Mouse (Mus musculus) hindbrain, embryonic 11.5 days (tissue): ENCODE data around the gene Rhou. TPM values are rescaled to one million over a fixed set of nuclear protein-coding genes. Genes with fewer than 3 reads are reported as not detected.
A peak's percentile ranks its signal among the peaks of the same experiment; 100 is the strongest.
"Not testable (repeated sequence)": the region's sequence is repeated elsewhere in the genome, so short reads cannot be mapped to it uniquely, and the experiment has no call there.

Source experiments
- ATAC-seq: fragments of 200-750 bp; cut with Nextera tagmentation; 2 replicates; pipeline ENCODE4 v1.8.0; 2017; ENCODE audit warnings: mild to moderate bottlenecking, moderate TSS enrichment, moderate library complexity; ENCODE audit not compliant: low FRiP score
- DNase-seq: peaks from one replicate; pipeline ENCODE4 v3.0.0-alpha.2; 2015; ENCODE audit warnings: low spot score
- H3K27ac ChIP-seq: fragments of 300-500 bp; sonication (generic); 2 replicates; pipeline ENCODE4 v1.5.1; 2014; ENCODE audit warnings: mild to moderate bottlenecking, low read depth, low read length
- H3K27me3 ChIP-seq: fragments of 300-500 bp; sonication (generic); 2 replicates; pipeline ENCODE4 v1.6.1; 2014; ENCODE audit warnings: mild to moderate bottlenecking, low read length, moderate library complexity, mixed read lengths; ENCODE audit not compliant: control insufficient read depth, insufficient read depth
- H3K36me3 ChIP-seq: fragments of 300-500 bp; sonication (generic); 2 replicates; pipeline ENCODE4 v1.6.1; 2014; ENCODE audit warnings: mild to moderate bottlenecking, low read length, moderate library complexity, mixed read lengths; ENCODE audit not compliant: control insufficient read depth, insufficient read depth
- H3K4me1 ChIP-seq: fragments of 300-500 bp; sonication (generic); replicated peaks from 2 replicates; pipeline ENCODE4 v1.6.1; 2014; ENCODE audit warnings: low read length, mixed read lengths; ENCODE audit not compliant: control insufficient read depth, insufficient read depth
- H3K4me2 ChIP-seq: fragments of 300-500 bp; sonication (generic); replicated peaks from 2 replicates; pipeline ENCODE4 v1.6.1; 2014; ENCODE audit warnings: mild to moderate bottlenecking, low read depth, low read length
- H3K4me3 ChIP-seq: fragments of 300-500 bp; sonication (generic); 2 replicates; pipeline ENCODE4 v1.5.1; 2014; ENCODE audit warnings: low read depth, low read length
- H3K9ac ChIP-seq: fragments of 300-500 bp; sonication (generic); 2 replicates; pipeline ENCODE4 v1.6.1; 2014; ENCODE audit warnings: low read depth, low read length
- H3K9me3 ChIP-seq: fragments of 300-500 bp; sonication (generic); 2 replicates; pipeline ENCODE4 v1.6.1; 2016; ENCODE audit warnings: low read length; ENCODE audit not compliant: control insufficient read depth
- WGBS: fragments of 180-500 bp; shearing (Covaris S2); extraction: QIAGEN DNeasy Blood & Tissue Kit; methylation state at CpG from one replicate; pipeline ENCODE4 v1.1.7; 2014; 5-methylcytosine and 5-hydroxymethylcytosine counted together
- polyA plus RNA-seq: library from polyadenylated mRNA; unstranded; fragments of >200 nt; fragmentation: Nextera tagmentation; extraction: Ambion mirVana; gene quantifications from 2 replicates; pipeline ENCODE4 v1.2.1, GENCODE M21; 2014

Gene Rhou
- polyA plus RNA-seq, 1 experiment from 2014 or later = 12.4 TPM

- Histone ChIP-seq H3K27me3 (peaks cover 14% of the 10 kb centered on the region), H3K36me3 (no peaks in the 10 kb centered on the region), H3K9me3 (no peaks in the 10 kb centered on the region), H3K9ac (no peak overlapping the region), H3K4me2 (peak overlapping the region; percentile 51), H3K27ac (no peak overlapping the region), H3K4me3 (peak overlapping the region; percentile 29), H3K4me1 (no peaks in the 10 kb centered on the region)
- WGBS = 13% methylated on average over 19 of the region's 19 CpGs
- DNase-seq = peak; percentile 94
- ATAC-seq = 0 out of 2 replicates have a peak, but pooled peaks have one; percentile 12
Observed at GRCm38 (mm10) chr8:123628968-123629755, 24.6 kb upstream of the Rhou start.

- no peaks in the 10 kb centered on the region for H3K36me3 ChIP-seq
- peaks cover 8% of the 10 kb centered on the region for H3K27me3 ChIP-seq
- H3K4me3 ChIP-seq = no peak overlapping the region
- no peaks in the 10 kb centered on the region for H3K4me1 ChIP-seq
- H3K4me2 ChIP-seq = no peak overlapping the region
- H3K27ac ChIP-seq = no peak overlapping the region
- WGBS = 52% methylated on average over 10 of the region's 10 CpGs
- no peaks in the 10 kb centered on the region for H3K9me3 ChIP-seq
- DNase-seq = no peak
- no peak for ATAC-seq
- no peak overlapping the region for H3K9ac ChIP-seq
Observed at GRCm38 (mm10) chr8:123630058-123630457, 23.7 kb upstream of the Rhou start.

- no peaks in the 10 kb centered on the region for H3K36me3 ChIP-seq
- H3K4me3 ChIP-seq = no peak overlapping the region
- no peak overlapping the region for H3K27ac ChIP-seq
- ATAC-seq (no peak), DNase-seq (no peak)
- 28% methylated on average over 12 of the region's 12 CpGs for WGBS
- no peak overlapping the region for H3K9ac ChIP-seq
- peak overlapping the region; percentile 23; the same call in 1 of the 2 replicates for H3K4me2 ChIP-seq
- no peaks in the 10 kb centered on the region for H3K9me3 ChIP-seq
- no peaks in the 10 kb centered on the region for H3K4me1 ChIP-seq
- H3K27me3 ChIP-seq = peaks cover 2% of the 10 kb centered on the region
Observed at GRCm38 (mm10) chr8:123630841-123631251, 22.9 kb upstream of the Rhou start.

GRCm38 (mm10) chr8:123631746-123632145 is 22.0 kb upstream of the Rhou start:
- not testable (repeated sequence) for H3K4me1 ChIP-seq, DNase-seq, H3K36me3 ChIP-seq, ATAC-seq, H3K4me2 ChIP-seq, H3K4me3 ChIP-seq, H3K9me3 ChIP-seq, H3K27me3 ChIP-seq, H3K9ac ChIP-seq, H3K27ac ChIP-seq
- 72% methylated on average over 3 of the region's 3 CpGs for WGBS

DNA sequence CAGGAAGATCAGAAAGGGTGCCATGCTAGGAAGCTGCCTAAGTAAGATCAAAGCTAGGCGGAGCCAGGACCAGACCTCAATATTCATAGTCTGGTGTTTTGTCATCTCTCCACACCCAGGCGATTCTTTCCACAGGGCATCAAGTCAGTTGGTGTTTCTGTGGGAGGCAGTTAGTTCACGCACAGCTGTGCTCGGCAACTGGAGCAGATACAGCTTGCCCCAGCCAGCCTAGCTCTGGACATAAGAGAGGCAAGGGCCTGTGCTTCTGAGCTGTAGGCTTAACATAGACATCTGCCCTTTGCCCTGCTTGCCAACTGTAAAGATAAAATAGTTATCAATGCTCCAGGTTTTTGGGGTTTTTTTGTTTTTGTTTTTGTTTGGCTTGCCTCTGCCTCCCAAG is 21.5 kb upstream of the Rhou start:
- 82% methylated on average over 4 of the region's 4 CpGs for WGBS
- Histone ChIP-seq H3K4me2 (no peak overlapping the region), H3K4me3 (no peak overlapping the region), H3K9me3 (no peaks in the 10 kb centered on the region), H3K36me3 (no peaks in the 10 kb centered on the region), H3K27ac (no peak overlapping the region), H3K27me3 (no peaks in the 10 kb centered on the region; the same call in 1 of the 2 replicates), H3K4me1 (no peaks in the 10 kb centered on the region), H3K9ac (no peak overlapping the region)
- no peak for ATAC-seq
- DNase-seq = no peak

GRCm38 (mm10) chr8:123633801-123634200 is 19.9 kb upstream of the Rhou start:
- ATAC-seq = no peak
- H3K9ac ChIP-seq = no peak overlapping the region
- H3K27me3 ChIP-seq = no peaks in the 10 kb centered on the region
- DNase-seq = no peak
- no peaks in the 10 kb centered on the region for H3K9me3 ChIP-seq
- WGBS = 76% methylated on average over 7 of the region's 7 CpGs
- H3K27ac ChIP-seq = no peak overlapping the region
- H3K36me3 ChIP-seq = no peaks in the 10 kb centered on the region
- no peaks in the 10 kb centered on the region for H3K4me1 ChIP-seq
- H3K4me2 ChIP-seq = no peak overlapping the region
- H3K4me3 ChIP-seq = no peak overlapping the region

DNA sequence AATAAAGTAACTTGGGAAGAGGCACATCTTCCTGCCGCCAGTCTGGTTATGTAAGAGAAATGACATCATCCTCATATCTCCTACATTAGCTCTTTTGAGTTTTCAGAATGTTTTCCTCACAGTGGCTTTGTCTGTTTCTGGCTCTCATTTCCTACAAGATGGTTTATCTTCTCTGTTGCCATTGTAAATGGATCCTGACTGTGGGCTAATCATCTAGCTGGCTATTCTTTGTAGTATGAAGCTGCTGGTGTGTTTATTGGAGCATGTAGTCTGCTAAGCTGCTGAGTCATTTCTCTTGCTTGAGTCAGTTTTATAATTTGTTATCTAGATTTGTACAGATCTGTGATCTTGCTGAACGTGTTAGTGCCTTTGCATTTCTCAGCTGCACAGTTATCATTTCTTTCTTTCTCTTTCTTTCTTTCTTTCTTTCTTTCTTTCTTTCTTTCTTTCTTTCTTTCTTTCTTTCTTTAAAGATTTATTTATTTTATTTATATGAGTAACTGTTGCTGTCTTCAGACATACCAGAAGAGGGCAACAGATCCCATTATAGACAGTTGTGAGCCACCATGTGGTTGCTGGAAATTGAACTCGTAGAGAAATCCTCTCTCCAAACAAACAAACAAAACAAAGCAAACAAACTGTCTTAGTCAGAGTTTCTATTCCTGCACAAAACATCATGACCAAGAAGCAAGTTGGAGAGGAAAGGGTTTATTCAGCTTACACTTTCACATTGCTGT is 19.2 kb upstream of the Rhou start:
- 68% methylated on average over 3 of the region's 3 CpGs for WGBS
- H3K27ac ChIP-seq = no peak overlapping the region
- no peaks in the 10 kb centered on the region for H3K9me3 ChIP-seq
- no peak for ATAC-seq
- H3K36me3 ChIP-seq = no peaks in the 10 kb centered on the region
- no peak overlapping the region for H3K9ac ChIP-seq
- no peak overlapping the region for H3K4me2 ChIP-seq
- H3K4me3 ChIP-seq = no peak overlapping the region
- H3K4me1 ChIP-seq = no peaks in the 10 kb centered on the region
- H3K27me3 ChIP-seq = no peaks in the 10 kb centered on the region
- no peak for DNase-seq

- DNase-seq (no peak), ATAC-seq (no peak)
- 82% methylated on average over 11 of the region's 11 CpGs for WGBS
- Histone ChIP-seq H3K36me3 (no peaks in the 10 kb centered on the region), H3K9ac (no peak overlapping the region), H3K27me3 (no peaks in the 10 kb centered on the region), H3K9me3 (no peaks in the 10 kb centered on the region), H3K4me2 (no peak overlapping the region), H3K4me1 (no peaks in the 10 kb centered on the region), H3K4me3 (no peak overlapping the region), H3K27ac (no peak overlapping the region)
Observed at GRCm38 (mm10) chr8:123635671-123636070, 18.1 kb upstream of the Rhou start.
